ENCODE assay signal across 8 mouse cellular contexts in genomic region chr19:24554911-24555465, GRCm38 (mm10). TPM values are rescaled to one million over a fixed set of nuclear protein-coding genes. Genes with fewer than 3 reads are reported as not detected.
DNase-seq lines count a peak whose midpoint lies in the region; ATAC-seq and TF ChIP-seq lines count a peak whose summit lies in the region.

No protein-coding gene starts in this region.

- no peak for TF ChIP-seq CTCF in bone marrow, adult 2 months (IDR thresholded peaks at IDR 0.05; ENCODE audit: control insufficient read depth, insufficient read depth, low read length)
- no peak for TF ChIP-seq CTCF in embryonic fibroblast, embryonic 13.5 days (IDR thresholded peaks at IDR 0.05; ENCODE audit: borderline replicate concordance, insufficient read depth, low read length)

- peak; percentile 16 to 31 for DNase-seq in left cerebral cortex, postnatal 25 days (ENCODE audit: low spot score in 2 of 2)
- DNase-seq in left cerebral cortex, adult 8-10 months (ENCODE audit: low spot score in 2 of 2), result no peak
- no peak for DNase-seq in limb, embryonic 10.5 days (ENCODE audit: low spot score)
- DNase-seq in neural tube, embryonic 11.5 days (ENCODE audit: low spot score), result no peak
- DNase-seq in yolk sac, embryonic 10.5 days (ENCODE audit: low spot score), result no peak
- no peak for DNase-seq in cerebellum, postnatal 36 days

- ATAC-seq in neural tube, embryonic 11.5 days (ENCODE audit: insufficient read depth, low FRiP score, low TSS enrichment), result peak; percentile 27; the same call in 1 of the 2 replicates

- peak overlapping the region; percentile 70 for H3K9ac ChIP-seq in neural tube, embryonic 11.5 days (ENCODE audit: low read length)

- no peaks in the 10 kb centered on the region for H3K36me3 ChIP-seq in limb, embryonic 10.5 days
- no peaks in the 10 kb centered on the region for H3K36me3 ChIP-seq in neural tube, embryonic 11.5 days (ENCODE audit: control insufficient read depth, insufficient read depth, low read length)

- H3K4me1 ChIP-seq in bone marrow, adult 2 months (ENCODE audit: control insufficient read depth, insufficient read depth, low read length), result peaks cover 2% of the 10 kb centered on the region; the same call in 1 of the 2 replicates
- peaks cover 3% of the 10 kb centered on the region; the same call in 1 of the 2 replicates for H3K4me1 ChIP-seq in embryonic fibroblast, embryonic 13.5 days (ENCODE audit: control insufficient read depth, insufficient read depth, low read length)
- H3K4me1 ChIP-seq in limb, embryonic 10.5 days, result peaks cover 34% of the 10 kb centered on the region
- peaks cover 16% of the 10 kb centered on the region for H3K4me1 ChIP-seq in neural tube, embryonic 11.5 days (ENCODE audit: control insufficient read depth, insufficient read depth, low read length)

- peak overlapping the region; percentile 84 for H3K27ac ChIP-seq in bone marrow, adult 2 months (ENCODE audit: control insufficient read depth, insufficient read depth, low read depth, low read length, poor library complexity)
- no peak overlapping the region for H3K27ac ChIP-seq in embryonic fibroblast, embryonic 13.5 days (ENCODE audit: insufficient read depth, low read length)
- peak overlapping the region; percentile 81; the same call in 1 of the 2 replicates for H3K27ac ChIP-seq in limb, embryonic 10.5 days
- no peak overlapping the region for H3K27ac ChIP-seq in neural tube, embryonic 11.5 days (ENCODE audit: low read depth, low read length)

- under 1% methylated on average over 19 of the region's 19 CpGs for WGBS in bone marrow, adult 2 months
- WGBS in limb, embryonic 10.5 days, result under 1% methylated on average over 19 of the region's 19 CpGs
- under 1% methylated on average over 19 of the region's 19 CpGs for WGBS in neural tube, embryonic 11.5 days

- peak overlapping the region; percentile 79 for H3K4me3 ChIP-seq in bone marrow, adult 2 months (replicated peaks; ENCODE audit: control insufficient read depth, low read depth, low read length)
- H3K4me3 ChIP-seq in embryonic fibroblast, embryonic 13.5 days (ENCODE audit: insufficient read depth, low read length), result peak overlapping the region; percentile 11
- peak overlapping the region; percentile 74 for H3K4me3 ChIP-seq in limb, embryonic 10.5 days
- peak overlapping the region; percentile 73 for H3K4me3 ChIP-seq in neural tube, embryonic 11.5 days (ENCODE audit: low read depth, low read length)

- intact Hi-C loops in left cerebral cortex, postnatal 25 days (cut with DNase I), result loop anchor here (2.0 to 5.0 kb wide), 2 partner anchors 67 to 254 kb away; no protein-coding TSS in a partner anchor

- peak overlapping the region; percentile 79 for H3K4me2 ChIP-seq in neural tube, embryonic 11.5 days (ENCODE audit: low read depth)

- H3K27me3 ChIP-seq in limb, embryonic 10.5 days (ENCODE audit: low read depth, poor library complexity, severe bottlenecking), result peaks cover 48% of the 10 kb centered on the region
- H3K27me3 ChIP-seq in neural tube, embryonic 11.5 days (ENCODE audit: control insufficient read depth, insufficient read depth, low read length), result 0 out of 2 replicates have a peak, but pooled peaks cover 5% of the 10 kb centered on the region

- no peak for TF ChIP-seq POLR2A in bone marrow, adult 2 months (IDR thresholded peaks at IDR 0.05; ENCODE audit: borderline replicate concordance, control insufficient read depth, low read depth, low read length)
- TF ChIP-seq POLR2A in embryonic fibroblast, embryonic 13.5 days (IDR thresholded peaks at IDR 0.05; ENCODE audit: low read depth, low read length), result no peak

- H3K9me3 ChIP-seq in limb, embryonic 10.5 days (replicated peaks), result no peaks in the 10 kb centered on the region
- no peaks in the 10 kb centered on the region for H3K9me3 ChIP-seq in neural tube, embryonic 11.5 days (ENCODE audit: control insufficient read depth, low read length)

RNA-seq across cellular contexts. Expression of gene Pip5k1b, which starts 0.7 kb away (rescaled TPM):
- total RNA-seq in left cerebral cortex, postnatal 25 days (2021), result 10 to 100 TPM; 27.5 to 30.1 TPM
- 10 to 100 TPM; 19.4 to 23.4 (median 20.7) TPM for total RNA-seq in left cerebral cortex, adult 8-10 months (2022)
- 10.4 and 16.2 TPM in 2 replicates for polyA plus RNA-seq in bone marrow, adult 2 months (2011; ENCODE audit: insufficient read depth, insufficient read length, low replicate concordance, missing spikeins)
- polyA plus RNA-seq in embryonic fibroblast, embryonic 13.5 days (2011; ENCODE audit: insufficient read length, low read depth, missing spikeins), result not detected in 2 replicates
- 0.28 and 0.50 TPM in 2 replicates for polyA plus RNA-seq in limb, embryonic 10.5 days (2016; fragmentation: Nextera tagmentation; extraction: Ambion mirVana)
- 1.3 and 2.7 TPM in 2 replicates for polyA plus RNA-seq in neural tube, embryonic 11.5 days (2014; fragmentation: Nextera tagmentation; extraction: Ambion mirVana)

Comparison
In these comparisons a context has a peak if more than half of its experiments do, and no peak if none do; other contexts are left out.
1. DNase-seq: peak in left cerebral cortex, postnatal 25 days (2 of 2); none in left cerebral cortex, adult 8-10 months (0 of 2), limb, embryonic 10.5 days (single experiment), neural tube, embryonic 11.5 days (single experiment), yolk sac, embryonic 10.5 days (single experiment) and cerebellum, postnatal 36 days (0 of 2).
2. H3K27ac ChIP-seq: peak in bone marrow, adult 2 months (single experiment) and limb, embryonic 10.5 days (single experiment); none in embryonic fibroblast, embryonic 13.5 days (single experiment) and neural tube, embryonic 11.5 days (single experiment).
3. H3K4me3 ChIP-seq: peak in every context shown above with its lines; median percentile 79 in bone marrow, adult 2 months; 74 in limb, embryonic 10.5 days; 73 in neural tube, embryonic 11.5 days; 11 in embryonic fibroblast, embryonic 13.5 days.